Mouse (Mus musculus): ENCODE results near the gene Frmd5. TPM values are rescaled to one million over a fixed set of nuclear protein-coding genes. Genes with fewer than 3 reads are reported as not detected.
"Not testable (repeated sequence)": the region's sequence is repeated elsewhere in the genome, so short reads cannot be mapped to it uniquely, and the experiment has no call there.

Gene Frmd5
- total RNA-seq, 2 experiments from 2014 or later, result 44.7 to 195 TPM

- DNase-seq (ENCODE audit: low spot score in 2 of 2), result no peak
Observed at GRCm38 (mm10) chr2:121507173-121507950, 299.5 kb downstream of the Frmd5 start.

- peak; percentile 70 to 74 for DNase-seq (ENCODE audit: low spot score in 2 of 2)
Observed at GRCm38 (mm10) chr2:121505942-121506882, 300.7 kb downstream of the Frmd5 start, which contains the start of the genes Mfap1a and Wdr76. Mfap1a (minus strand) TSS chr2:121506665. Wdr76 (plus strand) TSS chr2:121506723.

DNA sequence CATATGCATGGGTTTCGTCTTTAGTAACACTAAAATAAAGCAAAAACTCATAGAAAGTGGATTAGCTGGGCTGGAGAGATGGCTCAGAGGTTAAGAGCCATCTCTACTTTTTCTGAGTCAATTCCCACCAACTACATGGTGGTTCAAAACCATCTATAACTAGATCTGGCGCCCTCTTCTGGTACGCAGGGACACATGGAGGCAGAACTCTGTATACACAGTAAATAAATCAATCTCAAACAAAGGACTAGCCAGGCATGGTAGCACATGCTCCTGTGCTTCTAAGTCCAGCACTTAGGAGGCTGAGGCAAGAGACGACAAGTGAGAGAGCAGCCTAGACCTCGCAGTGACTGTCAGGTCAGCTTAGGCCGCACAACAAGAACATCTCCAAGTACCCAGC is 305.3 kb downstream of the Frmd5 start:
- DNase-seq (ENCODE audit: low spot score in 2 of 2), result not testable (repeated sequence)

Other genes with a start within 250 kb of the Frmd5 start
- gene Casc4, start 59.9 kb upstream of the Frmd5 start, total RNA-seq (2021), result 10 to 100 TPM; 35.8 to 49.0 TPM
- 10 to 100 TPM; 19.8 to 25.4 TPM for gene Ctdspl2, start 148.9 kb upstream of the Frmd5 start, total RNA-seq (2021)
- gene Mageb3, start 149.0 kb upstream of the Frmd5 start, total RNA-seq (2021), result not detected
- 10 to 100 TPM; 16.9 to 18.7 TPM for gene Eif3j1, start 221.5 kb upstream of the Frmd5 start, total RNA-seq (2021)

All from adrenal gland, adult 18-20 months (tissue).